Mouse (Mus musculus): ENCODE data around the gene Saxo1. TPM values are rescaled to one million over a fixed set of nuclear protein-coding genes. Genes with fewer than 3 reads are reported as not detected.

The Saxo1 gene
- polyA plus RNA-seq, 3 experiments from 2014 or later, result not detected

- no peak for ATAC-seq
These were observed 30.7 kb downstream of the Saxo1 start for GRCm38 (mm10) chr4:86527162-86528136.

GRCm38 (mm10) chr4:86524483-86524882 is 33.6 kb downstream of the Saxo1 start:
- no peak for ATAC-seq

- no peak for ATAC-seq
These were observed 34.4 kb downstream of the Saxo1 start for GRCm38 (mm10) chr4:86523771-86524170.

GRCm38 (mm10) chr4:86520695-86521094 is 37.4 kb downstream of the Saxo1 start:
- no peak for ATAC-seq

- ATAC-seq, result no peak
These were observed 38.2 kb downstream of the Saxo1 start for GRCm38 (mm10) chr4:86519953-86520352.

GRCm38 (mm10) chr4:86504656-86505055 is 53.5 kb downstream of the Saxo1 start:
- ATAC-seq, result no peak

- no peak for ATAC-seq
These were observed 58.6 kb downstream of the Saxo1 start for GRCm38 (mm10) chr4:86499561-86499960.

- no peak for ATAC-seq
These were observed 59.4 kb downstream of the Saxo1 start for GRCm38 (mm10) chr4:86498754-86499153.

GRCm38 (mm10) chr4:86489128-86489527 is 69.0 kb downstream of the Saxo1 start:
- no peak for ATAC-seq

- ATAC-seq, result no peak
These were observed 71.2 kb downstream of the Saxo1 start for GRCm38 (mm10) chr4:86486901-86487300.

GRCm38 (mm10) chr4:86486491-86486890 is 71.6 kb downstream of the Saxo1 start:
- no peak for ATAC-seq

- ATAC-seq, result no peak
These were observed 73.1 kb downstream of the Saxo1 start for GRCm38 (mm10) chr4:86485052-86485451.

GRCm38 (mm10) chr4:86483686-86484085 is 74.4 kb downstream of the Saxo1 start:
- ATAC-seq, result no peak

GRCm38 (mm10) chr4:86483013-86483615 is 75.0 kb downstream of the Saxo1 start:
- ATAC-seq, result no peak

- no peak for ATAC-seq
These were observed 77.2 kb downstream of the Saxo1 start for GRCm38 (mm10) chr4:86480891-86481290.

GRCm38 (mm10) chr4:86464808-86465207 is 93.3 kb downstream of the Saxo1 start:
- ATAC-seq, result no peak

GRCm38 (mm10) chr4:86450468-86450867 is 107.7 kb downstream of the Saxo1 start:
- ATAC-seq, result no peak

- no peak for ATAC-seq
These were observed 121.8 kb downstream of the Saxo1 start for GRCm38 (mm10) chr4:86436336-86436735.

- no peak for ATAC-seq
These were observed 122.5 kb downstream of the Saxo1 start for GRCm38 (mm10) chr4:86435631-86436030.

GRCm38 (mm10) chr4:86428091-86428745 is 129.9 kb downstream of the Saxo1 start:
- no peak for ATAC-seq

- ATAC-seq, result no peak
These were observed 130.8 kb downstream of the Saxo1 start for GRCm38 (mm10) chr4:86427312-86427711.

- no peak for ATAC-seq
These were observed 131.6 kb downstream of the Saxo1 start for GRCm38 (mm10) chr4:86426549-86426948.

GRCm38 (mm10) chr4:86425581-86425980 is 132.5 kb downstream of the Saxo1 start:
- ATAC-seq, result no peak
